Mouse (Mus musculus) MEL (cell line): ENCODE results near the gene Ctps. TPM values are rescaled to one million over a fixed set of nuclear protein-coding genes. Genes with fewer than 3 reads are reported as not detected.

Experiments
- DNase-seq: peaks from one replicate; pipeline ENCODE4 v3.0.0; 2011; ENCODE audit warnings: low read depth, low spot score
- H3K27ac ChIP-seq: 2 replicates; pipeline ENCODE4 v1.5.1; 2012; ENCODE audit warnings: low read depth, mild to moderate bottlenecking, control low read depth, low read length, moderate library complexity; ENCODE audit not compliant: control insufficient read depth
- H3K27me3 ChIP-seq, 2 experiments: fragments of 150-350 bp in 1 of 2; sonication (generic) in 1 of 2; 2 replicates each; pipeline ENCODE4 v1.6.1; 2012; ENCODE audit warnings: low read length in 2 of 2, mild to moderate bottlenecking in 2 of 2, improper control_type of control experiment in 1 of 2, moderate library complexity in 1 of 2; ENCODE audit not compliant: insufficient read depth in 2 of 2, control insufficient read depth in 1 of 2
- H3K36me3 ChIP-seq, 2 experiments: 2 replicates each; pipeline ENCODE4 v1.6.1; 2012 to 2014; ENCODE audit warnings: low read length in 2 of 2, improper control_type of control experiment in 1 of 2, inconsistent platforms in 1 of 2, mild to moderate bottlenecking in 1 of 2; ENCODE audit not compliant: insufficient read depth in 2 of 2, control insufficient read depth in 1 of 2
- H3K4me1 ChIP-seq, 2 experiments: fragments of 150-350 bp in 1 of 2; sonication (generic) in 1 of 2; 2 replicates each; pipeline ENCODE4 v1.6.1; 2012; ENCODE audit warnings: low read length in 2 of 2, improper control_type of control experiment in 1 of 2, mild to moderate bottlenecking in 1 of 2; ENCODE audit not compliant: insufficient read depth in 2 of 2, control insufficient read depth in 1 of 2
- H3K4me3 ChIP-seq, 2 experiments: fragments of 150-350 bp in 1 of 2; sonication (generic) in 1 of 2; 2 replicates each; pipeline ENCODE4 v1.5.1; 2012; ENCODE audit warnings: low read depth in 2 of 2, low read length in 2 of 2, mild to moderate bottlenecking in 2 of 2, moderate library complexity in 2 of 2, control low read depth in 1 of 2, improper control_type of control experiment in 1 of 2; ENCODE audit not compliant: control insufficient read depth in 1 of 2, insufficient read depth in 1 of 2
- H3K79me2 ChIP-seq: 2 replicates; pipeline ENCODE4 v1.6.1; 2012; ENCODE audit warnings: mild to moderate bottlenecking, low read length, moderate library complexity; ENCODE audit not compliant: control insufficient read depth, poor library complexity, insufficient read depth
- H3K9ac ChIP-seq: 2 replicates; pipeline ENCODE4 v1.6.1; 2012; ENCODE audit warnings: low read depth, mild to moderate bottlenecking, control low read depth, low read length, moderate library complexity; ENCODE audit not compliant: control insufficient read depth, poor library complexity, severe bottlenecking
- H3K9me3 ChIP-seq: fragments of 150-350 bp; sonication (generic); replicated peaks from 2 replicates; pipeline ENCODE4 v1.6.1; 2012; ENCODE audit warnings: mild to moderate bottlenecking, low read length, improper control_type of control experiment, moderate library complexity; ENCODE audit not compliant: insufficient read depth
- CHD1 ChIP-seq: IDR thresholded peaks from 2 replicates; pipeline ENCODE4 v1.6.1; 2012; ENCODE audit warnings: low read depth, mild to moderate bottlenecking, inconsistent platforms, low read length, improper control_type of control experiment
- ELF1 ChIP-seq: IDR thresholded peaks from 2 replicates; pipeline ENCODE4 v1.6.1; 2014; ENCODE audit warnings: low read depth, mild to moderate bottlenecking, inconsistent platforms, low read length, improper control_type of control experiment, moderate library complexity
- EP300 ChIP-seq, 2 experiments: IDR thresholded peaks; 2 replicates each; pipeline ENCODE4 v1.6.1; 2011; ENCODE audit warnings: improper control_type of control experiment in 2 of 2, low read length in 2 of 2, low read depth in 1 of 2, mild to moderate bottlenecking in 1 of 2
- ETS1 ChIP-seq: IDR thresholded peaks from 2 replicates; pipeline ENCODE4 v1.6.1; 2012; ENCODE audit warnings: low read depth, mild to moderate bottlenecking, inconsistent platforms, low read length, improper control_type of control experiment, moderate library complexity
- JUND ChIP-seq: IDR thresholded peaks from 2 replicates; pipeline ENCODE4 v1.6.1; 2011; ENCODE audit warnings: low read depth, mild to moderate bottlenecking, improper control_type of control experiment, low read length
- MAX ChIP-seq: IDR thresholded peaks from 2 replicates; pipeline ENCODE4 v1.6.1; 2011; ENCODE audit warnings: low read length, improper control_type of control experiment
- MXI1 ChIP-seq: IDR thresholded peaks from 2 replicates; pipeline ENCODE4 v1.6.1; 2011; ENCODE audit warnings: mild to moderate bottlenecking, low read depth, low read length, improper control_type of control experiment
- POLR2AphosphoS5 ChIP-seq: IDR thresholded peaks from 2 replicates; pipeline ENCODE4 v1.6.1; 2012; ENCODE audit warnings: low read depth, borderline replicate concordance, mild to moderate bottlenecking, inconsistent platforms, low read length, moderate library complexity, mixed read lengths
- TAL1 ChIP-seq: IDR thresholded peaks from 2 replicates; pipeline ENCODE4 v1.6.1; 2012; ENCODE audit warnings: mild to moderate bottlenecking, inconsistent platforms, low read length, moderate library complexity, mixed read lengths
- TBP ChIP-seq: IDR thresholded peaks from 2 replicates; pipeline ENCODE4 v1.8.0; 2011; ENCODE audit warnings: low read depth, low read length, improper control_type of control experiment
- ZKSCAN1 ChIP-seq: IDR thresholded peaks from 2 replicates; pipeline ENCODE4 v1.6.1; 2012; ENCODE audit warnings: low read depth, mild to moderate bottlenecking, inconsistent platforms, low read length, improper control_type of control experiment, moderate library complexity
- polyA plus RNA-seq, 2 experiments: library from polyadenylated mRNA; stranded (reverse) in 1 of 2; unstranded in 1 of 2; fragments of >175 nt in 1 of 2; fragments of >200 nt in 1 of 2; gene quantifications; 2 replicates each; pipeline versions ENCODE4 v1.2.1 to v1.2.4; 2012; ENCODE audit warnings: low replicate concordance in 2 of 2, low read depth in 1 of 2; ENCODE audit not compliant: insufficient read length in 2 of 2, insufficient read depth in 1 of 2, missing spikeins in 1 of 2
- total RNA-seq: library from RNA; depleted of rRNA; stranded (reverse); fragments of 300-350 nt; gene quantifications from 2 replicates; pipeline ENCODE4 v1.2.3, GENCODE M21; 2012

Ctps gene
- total and polyA plus RNA-seq, 3 experiments, result 81.2 to 82.2 TPM; not detected in 1

GRCm38 (mm10) chr4:120528171-120528570 lies 41.9 kb downstream of the Ctps start:
- Histone ChIP-seq H3K9ac (no peak overlapping the region), H3K79me2 (no peaks in the 10 kb centered on the region), H3K4me3 (no peak overlapping the region), H3K36me3 (peaks cover 0 to 2% of the 10 kb centered on the region in 2 experiments; a peak in 2 of 4 replicates), H3K27me3 (no peaks in the 10 kb centered on the region), H3K9me3 (no peaks in the 10 kb centered on the region), H3K27ac (no peak overlapping the region), H3K4me1 (no peaks in the 10 kb centered on the region)
- no peak for DNase-seq
- TF ChIP-seq CHD1, result no peak
- TF ChIP-seq TBP, result no peak
- TF ChIP-seq ZKSCAN1, result no peak
- TF ChIP-seq JUND, result no peak
- no peak for TF ChIP-seq TAL1
- no peak for TF ChIP-seq MXI1
- no peak for TF ChIP-seq POLR2AphosphoS5
- TF ChIP-seq ELF1, result no peak
- no peak for TF ChIP-seq ETS1

GRCm38 (mm10) chr4:120523092-120523491 lies 47.0 kb downstream of the Ctps start:
- Histone ChIP-seq H3K4me3 (no peak overlapping the region), H3K79me2 (no peaks in the 10 kb centered on the region), H3K27me3 (no peaks in the 10 kb centered on the region), H3K4me1 (no peaks in the 10 kb centered on the region; a peak in 1 of 4 replicates), H3K36me3 (peaks cover 0 to 5% of the 10 kb centered on the region in 2 experiments), H3K9me3 (no peaks in the 10 kb centered on the region), H3K9ac (no peak overlapping the region), H3K27ac (no peak overlapping the region)
- peak; percentile 66 for DNase-seq
- peak; percentile 71; the same call in 1 of the 2 replicates for TF ChIP-seq ELF1
- peak in 1 of 2 experiments; percentile 21; a peak in 1 of 4 replicates for TF ChIP-seq EP300 (IDR thresholded peaks at IDR 0.05; ENCODE audit: low read depth in 1 of 2, low read length in 2 of 2)
- no peak for TF ChIP-seq MAX

- no peaks in the 10 kb centered on the region for H3K27me3 ChIP-seq
- H3K9ac ChIP-seq, result no peak overlapping the region
- no peaks in the 10 kb centered on the region for H3K9me3 ChIP-seq
- DNase-seq, result no peak
- H3K79me2 ChIP-seq, result no peaks in the 10 kb centered on the region
- no peaks in the 10 kb centered on the region; a peak in 1 of 4 replicates for H3K4me1 ChIP-seq
- peaks cover 0 to 5% of the 10 kb centered on the region in 2 experiments for H3K36me3 ChIP-seq
- TF ChIP-seq TAL1, result no peak
- H3K27ac ChIP-seq, result no peak overlapping the region
- no peak overlapping the region for H3K4me3 ChIP-seq
Measured at GRCm38 (mm10) chr4:120522351-120522750, 47.7 kb downstream of the Ctps start.
